Comparison of ENCODE assay signal across 8 mouse cellular contexts in the genomic region with DNA sequence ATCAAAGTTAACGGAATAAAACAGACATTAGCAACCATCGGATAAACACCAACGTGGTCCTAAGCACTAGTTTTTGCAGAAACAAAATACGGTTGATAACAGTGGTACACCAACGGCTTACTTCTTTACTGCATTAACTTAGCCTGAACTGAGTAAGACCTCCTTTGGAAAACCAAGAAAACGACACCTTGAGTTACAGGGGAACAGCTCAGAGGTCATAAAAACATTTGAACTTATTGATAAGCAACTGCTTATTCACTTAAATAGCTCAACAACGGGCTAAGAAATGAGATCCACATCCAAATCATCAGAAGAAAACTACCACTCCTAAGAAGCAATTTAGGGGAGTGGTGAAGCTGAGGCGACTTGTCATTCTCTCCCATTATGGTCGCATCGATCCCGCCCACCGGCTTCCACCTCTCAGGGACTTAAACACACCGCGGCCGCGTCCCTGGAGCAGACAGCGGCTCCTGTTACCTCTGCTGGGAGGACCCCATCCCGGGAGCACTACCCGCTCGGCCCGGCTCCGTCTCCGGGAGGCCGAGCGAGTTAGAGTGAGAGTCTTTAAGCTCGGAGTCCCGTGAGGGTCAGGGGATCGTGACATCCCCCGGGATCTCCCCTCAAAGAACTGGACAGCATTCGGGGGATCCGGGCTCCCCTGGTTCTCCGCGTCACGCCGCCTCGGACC. TPM values are rescaled to one million over a fixed set of nuclear protein-coding genes. Genes with fewer than 3 reads are reported as not detected.
DNase-seq lines count a peak whose midpoint lies in the region; ATAC-seq and TF ChIP-seq lines count a peak whose summit lies in the region.
"Not testable (repeated sequence)": the region's sequence is repeated elsewhere in the genome, so short reads cannot be mapped to it uniquely, and the experiment has no call there.

No protein-coding gene starts in this region.

- peak; percentile 54 for ATAC-seq in neural tube, embryonic 15.5 days (ENCODE audit: low FRiP score)

- intact Hi-C loops in gastrocnemius, adult 2 months (cut with DNase I), result not testable (repeated sequence)

- H3K27me3 ChIP-seq in neural tube, embryonic 15.5 days (replicated peaks), result not testable (repeated sequence)

- peak overlapping the region; percentile 62 for H3K4me2 ChIP-seq in neural tube, embryonic 15.5 days

- peak; percentile 33 for DNase-seq in MN1 (ENCODE audit: low spot score)
- peak; percentile 8 for DNase-seq in embryo, embryonic 10.5 days (ENCODE audit: low spot score)
- DNase-seq in gastrocnemius, adult 2 months, result peak; percentile 53
- peak; percentile 56 for DNase-seq in induced T-regulatory cell, adult 2 months (ENCODE audit: low read depth)
- DNase-seq in left cerebral cortex, adult 9 months (ENCODE audit: low spot score in 2 of 2), result peak; percentile 15 to 54
- peak; percentile 30 for DNase-seq in lung, postnatal 14 days
- DNase-seq in testis, postnatal 14 days (ENCODE audit: low spot score), result peak; percentile 53

- not testable (repeated sequence) for H3K9me3 ChIP-seq in neural tube, embryonic 15.5 days (replicated peaks)

- WGBS in neural tube, embryonic 15.5 days, result 4% methylated on average over 36 of the region's 36 CpGs

- peak overlapping the region; percentile 94 for H3K9ac ChIP-seq in neural tube, embryonic 15.5 days (replicated peaks)

- peaks cover 17% of the 10 kb centered on the region for H3K4me1 ChIP-seq in neural tube, embryonic 15.5 days

- TF ChIP-seq CTCF in gastrocnemius, adult 2 months (IDR thresholded peaks at IDR 0.05), result not testable (repeated sequence)

- H3K27ac ChIP-seq in gastrocnemius, adult 2 months, result peak overlapping the region; percentile 96
- H3K27ac ChIP-seq in neural tube, embryonic 15.5 days (replicated peaks), result peak overlapping the region; percentile 97

- H3K4me3 ChIP-seq in gastrocnemius, adult 2 months, result peak overlapping the region; percentile 76
- H3K4me3 ChIP-seq in neural tube, embryonic 15.5 days (replicated peaks), result peak overlapping the region; percentile 88

- H3K36me3 ChIP-seq in neural tube, embryonic 15.5 days, result not testable (repeated sequence)

RNA-seq across cellular contexts. Expression of a gene that starts 0.8 kb away (rescaled TPM):
- 10 to 100 TPM; 58.7 to 68.5 TPM for total RNA-seq in gastrocnemius, adult 2 months (2021)
- 67.1 and 73.5 TPM in 2 replicates for polyA plus RNA-seq in neural tube, embryonic 15.5 days (2015; fragmentation: Nextera tagmentation; extraction: Ambion mirVana)

RNA-seq across cellular contexts. Expression of a gene that starts 34.9 kb away (rescaled TPM):
- total RNA-seq in gastrocnemius, adult 2 months (2021), result 1 to 10 TPM; 2.7 to 3.0 TPM
- 16.5 and 17.6 TPM in 2 replicates for polyA plus RNA-seq in neural tube, embryonic 15.5 days (2015; fragmentation: Nextera tagmentation; extraction: Ambion mirVana)

Comparison
In these comparisons a context has a peak if more than half of its experiments do, and no peak if none do; other contexts are left out.
1. Peak in every context shown above with its lines: DNase-seq, ATAC-seq, H3K4me3 ChIP-seq and H3K27ac ChIP-seq.